Mouse (Mus musculus): ENCODE measurements around the gene Rab1a. TPM values are rescaled to one million over a fixed set of nuclear protein-coding genes. Genes with fewer than 3 reads are reported as not detected.

The Rab1a gene
- polyA plus RNA-seq, 1 experiment from 2014 or later, result 229 TPM

DNA sequence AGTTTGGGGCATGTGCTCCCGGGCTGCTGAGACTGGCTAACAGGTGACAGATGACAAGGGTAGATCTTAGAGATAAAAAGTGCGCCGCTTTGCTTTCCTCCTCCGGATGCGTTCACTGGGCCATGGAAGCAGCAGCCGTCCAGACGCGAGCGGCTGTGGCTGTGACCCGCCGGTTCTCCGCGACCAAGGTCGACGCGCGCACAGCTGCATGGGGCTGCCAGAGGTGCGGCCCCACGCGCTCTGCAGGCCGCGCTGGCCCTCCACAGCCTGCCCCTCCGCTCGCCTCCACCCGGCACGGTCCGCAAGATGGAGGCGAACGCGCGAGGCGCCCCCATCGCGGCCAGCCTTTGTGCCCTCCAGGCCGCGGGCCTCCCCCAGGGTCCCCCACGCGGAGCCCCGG lies 47.6 kb downstream of the Rab1a start:
- Histone ChIP-seq H3K36me3 (peaks cover 23% of the 10 kb centered on the region), H3K9ac (replicated peaks) (peak overlapping the region; percentile 94), H3K4me2 (peak overlapping the region; percentile 84), H3K9me3 (peaks cover 5% of the 10 kb centered on the region; the same call in 1 of the 2 replicates), H3K4me3 (replicated peaks) (peak overlapping the region; percentile 90), H3K27ac (peak overlapping the region; percentile 92), H3K4me1 (replicated peaks) (peaks cover 47% of the 10 kb centered on the region), H3K27me3 (no peaks in the 10 kb centered on the region)
- ATAC-seq (ENCODE audit: insufficient number of reproducible peaks, insufficient read depth, low FRiP score, low TSS enrichment, low read depth), result peak; percentile 63
- WGBS, result 0% methylated on average over 22 of the region's 39 CpGs

DNA sequence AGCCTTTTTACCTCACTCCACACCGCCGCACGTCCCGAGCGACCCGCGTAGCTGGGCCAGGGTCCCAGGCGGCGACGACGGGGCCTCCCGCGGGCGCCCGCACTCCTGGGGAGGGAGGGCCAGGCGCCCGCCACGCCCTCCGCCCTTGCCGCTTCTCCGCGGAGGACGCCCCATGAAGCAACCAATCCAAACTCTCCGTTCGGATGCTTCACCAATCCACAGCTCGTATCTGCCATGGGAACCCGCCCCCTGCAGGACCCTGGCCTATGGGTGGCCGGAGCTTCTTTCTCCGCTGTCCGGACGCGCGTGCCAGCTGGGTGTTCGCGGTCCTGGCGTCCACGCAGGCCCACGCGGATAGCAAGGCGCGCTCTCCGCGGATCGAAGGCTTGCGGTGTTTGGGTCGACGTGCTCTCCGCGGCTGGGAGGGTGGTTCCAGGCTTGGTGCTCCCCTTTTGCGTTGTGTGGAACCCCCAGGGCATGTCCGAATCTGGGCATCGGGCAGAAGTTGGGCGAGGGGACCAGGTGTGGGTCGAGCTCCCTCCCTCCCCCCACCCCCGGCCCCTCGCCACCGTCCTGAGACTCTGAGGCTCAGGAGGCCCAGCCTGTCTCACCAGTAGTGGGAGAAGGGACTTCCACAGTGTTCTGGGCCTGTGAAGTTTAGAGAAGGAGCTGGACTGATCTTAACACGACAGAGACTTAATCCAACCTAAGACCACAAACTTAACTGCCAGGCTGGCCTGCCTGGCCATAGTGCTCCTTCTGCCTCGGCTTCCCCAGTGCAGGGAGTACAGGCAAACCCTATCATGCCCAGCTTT lies 48.3 kb downstream of the Rab1a start, which contains the start of gene Cep68:
Gene Cep68 (minus strand): TSS at position 134 of the 815 bp plus-strand sequence.
- Histone ChIP-seq H3K9me3 (peaks cover 5% of the 10 kb centered on the region; the same call in 1 of the 2 replicates), H3K4me2 (peak within 1 kb of the TSS; percentile 84), H3K4me1 (replicated peaks) (peaks cover 40% of the 10 kb centered on the region), H3K36me3 (peaks cover 21% of the 10 kb centered on the region), H3K9ac (replicated peaks) (peak within 1 kb of the TSS; percentile 94), H3K27me3 (no peaks in the 10 kb centered on the region), H3K27ac (peak within 1 kb of the TSS; percentile 92), H3K4me3 (replicated peaks) (peak within 1 kb of the TSS; percentile 90)
- ATAC-seq (ENCODE audit: insufficient number of reproducible peaks, insufficient read depth, low FRiP score, low TSS enrichment, low read depth), result peak; percentile 98
- WGBS, result under 1% methylated on average over 52 of the region's 59 CpGs

DNA sequence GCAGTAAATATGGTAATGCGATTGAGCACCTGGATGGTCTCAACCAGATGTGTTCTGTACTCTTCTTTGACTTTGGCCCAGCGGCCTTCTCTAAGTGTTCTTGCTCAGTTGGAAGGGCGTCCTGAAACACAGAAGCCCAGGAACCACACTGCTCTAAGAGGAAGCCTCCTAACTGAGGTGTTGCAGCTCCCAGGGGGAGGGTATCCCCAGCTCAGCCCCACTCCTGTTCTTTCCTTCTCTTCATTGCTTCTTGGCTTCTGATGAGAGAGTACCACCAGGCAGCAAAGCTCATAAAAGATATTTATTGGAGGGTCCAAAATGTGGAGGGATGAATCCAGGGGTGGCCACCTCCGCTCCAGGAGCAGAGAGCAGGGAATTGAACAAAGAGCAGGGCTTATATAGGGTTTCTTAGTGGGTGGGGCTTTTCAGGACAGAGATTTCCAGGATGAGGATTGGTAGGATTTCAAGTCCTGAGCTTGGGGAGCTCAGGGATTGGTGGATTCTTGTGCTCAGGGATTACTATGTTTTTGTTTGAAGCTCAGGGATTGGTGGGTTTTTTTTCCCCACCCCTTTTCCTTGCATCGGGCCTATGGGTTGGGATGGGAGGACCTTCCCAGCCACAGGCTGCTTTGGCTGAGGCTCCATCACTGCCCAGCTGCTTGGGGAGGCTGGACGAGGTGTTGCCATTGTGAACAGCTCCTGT lies 49.4 kb downstream of the Rab1a start:
- ATAC-seq (ENCODE audit: insufficient number of reproducible peaks, insufficient read depth, low FRiP score, low TSS enrichment, low read depth), result no peak
- Histone ChIP-seq H3K27ac (no peak overlapping the region), H3K4me3 (replicated peaks) (no peak overlapping the region), H3K36me3 (peaks cover 16% of the 10 kb centered on the region; the same call in 1 of the 2 replicates), H3K9me3 (peaks cover 5% of the 10 kb centered on the region; the same call in 1 of the 2 replicates), H3K9ac (replicated peaks) (no peak overlapping the region), H3K4me1 (replicated peaks) (peaks cover 35% of the 10 kb centered on the region), H3K4me2 (no peak overlapping the region), H3K27me3 (no peaks in the 10 kb centered on the region)
- WGBS, result 77% methylated on average over 6 of the region's 6 CpGs

DNA sequence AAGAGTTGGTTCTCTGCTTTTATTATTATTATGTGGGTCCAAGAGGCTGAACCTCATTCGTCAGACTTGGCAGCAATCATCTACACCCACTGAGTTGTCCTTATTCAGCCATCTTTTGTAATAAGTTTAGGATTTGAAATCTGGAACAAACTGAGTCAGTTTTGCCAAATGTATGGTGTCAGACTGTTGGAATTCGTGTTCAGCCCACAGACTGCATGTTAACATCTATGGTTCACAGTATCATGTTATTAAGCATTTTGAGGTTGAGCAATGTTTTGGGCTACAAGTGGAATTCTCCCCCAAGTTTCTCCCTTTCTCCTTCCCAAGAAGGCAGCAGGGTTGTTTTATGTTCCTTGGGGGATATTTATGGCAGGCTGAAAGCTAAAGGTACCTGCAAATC lies 51.9 kb downstream of the Rab1a start:
- Histone ChIP-seq H3K4me3 (replicated peaks) (no peak overlapping the region), H3K4me1 (replicated peaks) (peaks cover 12% of the 10 kb centered on the region), H3K9ac (replicated peaks) (no peak overlapping the region), H3K36me3 (no peaks in the 10 kb centered on the region), H3K27ac (no peak overlapping the region), H3K9me3 (peaks cover 5% of the 10 kb centered on the region; the same call in 1 of the 2 replicates), H3K4me2 (no peak overlapping the region), H3K27me3 (no peaks in the 10 kb centered on the region)
- no peak for ATAC-seq (ENCODE audit: insufficient number of reproducible peaks, insufficient read depth, low FRiP score, low TSS enrichment, low read depth)
- WGBS, result 78% methylated on average over 2 of the region's 2 CpGs

DNA sequence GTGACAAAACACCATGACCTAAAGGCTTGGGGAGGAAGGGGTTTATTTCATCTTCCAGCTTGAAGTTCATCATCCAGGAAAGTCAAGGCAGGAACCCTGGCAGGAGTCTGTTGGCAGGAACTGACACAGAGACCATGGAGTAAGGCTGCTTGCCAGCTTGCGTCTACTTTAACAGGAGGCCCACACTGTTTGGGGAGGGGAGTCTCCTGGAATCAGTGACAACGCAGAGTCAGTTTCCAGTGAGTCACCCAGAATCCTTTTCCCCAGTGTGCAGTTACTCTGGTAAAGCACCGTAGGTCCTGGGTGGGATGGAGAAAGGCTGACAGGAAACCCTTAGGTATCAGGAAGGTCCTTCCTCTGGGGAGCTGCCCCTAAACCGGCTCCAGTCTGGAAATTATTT lies 53.6 kb downstream of the Rab1a start:
- peaks cover 5% of the 10 kb centered on the region; the same call in 1 of the 2 replicates for H3K9me3 ChIP-seq

DNA sequence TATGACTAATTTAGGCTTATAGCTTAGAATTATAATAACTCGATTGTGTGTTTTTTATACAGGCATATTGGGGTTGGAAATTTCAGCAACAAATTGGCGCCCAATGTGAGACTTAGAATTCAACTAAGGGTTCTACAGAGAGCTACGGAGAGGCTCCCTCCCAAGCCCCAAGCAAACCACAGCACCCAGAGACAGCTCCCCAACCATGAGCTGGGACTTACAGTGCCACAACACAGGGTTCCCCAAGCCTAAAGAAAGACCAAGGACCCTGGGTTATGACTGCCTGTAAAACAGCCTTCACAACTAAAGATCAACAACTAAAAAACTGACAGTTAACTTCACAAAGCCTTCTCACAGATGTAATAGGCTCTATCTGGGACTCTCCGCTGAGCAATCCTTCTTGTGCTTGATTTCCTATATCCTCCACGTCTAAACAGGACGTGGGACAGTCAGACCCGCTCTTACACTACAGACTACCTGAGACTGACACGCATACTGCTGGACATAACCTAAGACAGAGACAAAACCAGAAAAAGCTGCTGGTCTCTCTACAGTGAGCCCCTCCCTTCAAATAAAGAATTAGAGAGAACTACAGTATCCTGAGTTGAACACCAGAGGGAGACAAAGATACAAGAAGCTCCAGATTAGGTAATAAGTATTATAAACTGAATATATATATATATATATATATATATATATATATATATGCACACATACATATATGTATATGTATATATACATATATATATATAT lies 61.6 kb downstream of the Rab1a start:
- H3K4me1 ChIP-seq (replicated peaks), result no peaks in the 10 kb centered on the region
- H3K9me3 ChIP-seq, result no peaks in the 10 kb centered on the region
- no peak overlapping the region for H3K4me3 ChIP-seq (replicated peaks)
- H3K4me2 ChIP-seq, result no peak overlapping the region
- no peak for ATAC-seq (ENCODE audit: insufficient number of reproducible peaks, insufficient read depth, low FRiP score, low TSS enrichment, low read depth)
- H3K27me3 ChIP-seq, result no peaks in the 10 kb centered on the region
- H3K9ac ChIP-seq (replicated peaks), result no peak overlapping the region
- WGBS, result 59% methylated on average over 8 of the region's 8 CpGs
- no peak overlapping the region for H3K27ac ChIP-seq
- no peaks in the 10 kb centered on the region for H3K36me3 ChIP-seq

More for the DNA sequence above, 53.6 kb downstream of the Rab1a start:
- H3K4me2 ChIP-seq, result no peak overlapping the region
- H3K27ac ChIP-seq, result no peak overlapping the region
- peaks cover 7% of the 10 kb centered on the region for H3K4me1 ChIP-seq (replicated peaks)
- 91% methylated on average over 4 of the region's 4 CpGs for WGBS
- no peaks in the 10 kb centered on the region for H3K27me3 ChIP-seq
- no peak overlapping the region for H3K9ac ChIP-seq (replicated peaks)
- no peaks in the 10 kb centered on the region for H3K36me3 ChIP-seq
- H3K4me3 ChIP-seq (replicated peaks), result no peak overlapping the region
- no peak for ATAC-seq (ENCODE audit: insufficient number of reproducible peaks, insufficient read depth, low FRiP score, low TSS enrichment, low read depth)

DNA sequence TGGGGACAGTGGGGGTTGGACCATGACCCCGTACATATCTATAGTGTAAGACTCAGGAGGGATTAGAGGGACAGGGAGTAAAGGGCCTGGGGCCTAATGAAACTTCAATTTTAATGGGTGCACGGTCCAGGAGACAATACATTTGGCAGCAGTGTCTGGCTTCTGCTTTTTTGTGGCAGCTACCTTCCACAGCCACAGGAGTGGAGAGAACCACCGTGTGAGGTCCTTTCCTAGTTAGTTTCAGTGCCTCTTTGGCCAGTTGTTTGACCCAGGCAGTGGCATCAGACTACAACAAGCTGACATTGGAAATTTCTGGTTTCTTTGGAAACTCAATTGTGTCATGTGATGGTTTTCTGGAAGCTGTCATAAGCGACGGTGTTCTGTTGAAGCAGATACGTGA lies 68.7 kb downstream of the Rab1a start:
- WGBS, result 83% methylated on average over 6 of the region's 6 CpGs
- ATAC-seq (ENCODE audit: insufficient number of reproducible peaks, insufficient read depth, low FRiP score, low TSS enrichment, low read depth), result no peak
- H3K4me3 ChIP-seq (replicated peaks), result no peak overlapping the region

DNA sequence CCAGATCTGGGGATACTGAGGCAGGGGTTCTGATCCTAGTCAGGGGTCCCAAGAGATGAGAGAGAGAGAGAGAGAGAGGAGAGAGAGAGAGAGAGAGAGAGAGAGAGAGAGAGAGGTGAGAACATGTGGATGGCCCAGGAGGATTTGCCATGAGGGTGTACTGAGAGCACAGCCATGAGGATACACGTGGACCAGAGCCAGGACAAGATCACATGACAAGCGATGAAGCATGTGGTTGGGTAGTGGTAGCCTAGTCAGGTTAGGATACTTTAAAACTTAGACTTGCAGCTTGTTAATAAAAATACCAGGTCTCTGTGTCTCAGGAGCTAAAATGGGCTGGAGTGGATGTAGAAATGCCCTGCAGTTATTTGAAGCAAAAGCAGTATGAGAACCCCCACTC lies 74.7 kb downstream of the Rab1a start:
- no peak overlapping the region for H3K4me3 ChIP-seq (replicated peaks)
- H3K4me1 ChIP-seq (replicated peaks), result no peaks in the 10 kb centered on the region
- H3K9me3 ChIP-seq, result no peaks in the 10 kb centered on the region
- ATAC-seq (ENCODE audit: insufficient number of reproducible peaks, insufficient read depth, low FRiP score, low TSS enrichment, low read depth), result no peak
- WGBS, result 65% methylated on average over 2 of the region's 2 CpGs
- no peak overlapping the region for H3K27ac ChIP-seq
- no peak overlapping the region for H3K4me2 ChIP-seq
- no peaks in the 10 kb centered on the region for H3K36me3 ChIP-seq
- H3K27me3 ChIP-seq, result no peaks in the 10 kb centered on the region
- H3K9ac ChIP-seq (replicated peaks), result no peak overlapping the region

More for the DNA sequence above, 68.7 kb downstream of the Rab1a start:
- Histone ChIP-seq H3K9me3 (no peaks in the 10 kb centered on the region), H3K9ac (replicated peaks) (no peak overlapping the region), H3K36me3 (no peaks in the 10 kb centered on the region), H3K4me2 (no peak overlapping the region), H3K27me3 (no peaks in the 10 kb centered on the region), H3K4me1 (replicated peaks) (no peaks in the 10 kb centered on the region), H3K27ac (no peak overlapping the region)

Other genes starting within 250 kb of the Rab1a start
- 104 and 111 TPM in 2 replicates for gene Actr2, start 88.5 kb upstream of the Rab1a start, polyA plus RNA-seq (2016; fragmentation: Nextera tagmentation; extraction: Ambion mirVana)
- gene Cep68, start 48.0 kb downstream of the Rab1a start, polyA plus RNA-seq (2016; fragmentation: Nextera tagmentation; extraction: Ambion mirVana), result 42.6 and 44.8 TPM in 2 replicates
- 10.9 and 11.7 TPM in 2 replicates for gene Slc1a4, start 131.3 kb downstream of the Rab1a start, polyA plus RNA-seq (2016; fragmentation: Nextera tagmentation; extraction: Ambion mirVana)

Data from limb, embryonic 12.5 days (tissue).